8 mouse cellular contexts compared by ENCODE assay signal in genomic region chr4:126103590-126104068, GRCm38 (mm10). TPM values are rescaled to one million over a fixed set of nuclear protein-coding genes. Genes with fewer than 3 reads are reported as not detected.
DNase-seq lines count a peak whose midpoint lies in the region; ATAC-seq lines count a peak whose summit lies in the region.

Gene Stk40 (plus strand): TSS chr4:126103957.

- peaks cover 16% of the 10 kb centered on the region for H3K4me1 ChIP-seq in brown adipose tissue, adult 24 weeks (ENCODE audit: control insufficient read depth, insufficient read depth, insufficient read length, low read length)
- H3K4me1 ChIP-seq in heart, embryonic 13.5 days, result peaks cover 87% of the 10 kb centered on the region
- H3K4me1 ChIP-seq in liver, embryonic 12.5 days, result peaks cover 89% of the 10 kb centered on the region
- peaks cover 33% of the 10 kb centered on the region for H3K4me1 ChIP-seq in stomach, embryonic 15.5 days

- peaks cover 15% of the 10 kb centered on the region for H3K36me3 ChIP-seq in heart, embryonic 13.5 days
- peaks cover 4% of the 10 kb centered on the region; the same call in 1 of the 2 replicates for H3K36me3 ChIP-seq in liver, embryonic 12.5 days
- H3K36me3 ChIP-seq in stomach, embryonic 15.5 days, result no peaks in the 10 kb centered on the region

- ATAC-seq in heart, embryonic 13.5 days (ENCODE audit: extremely low read depth, insufficient number of reproducible peaks, low FRiP score, low TSS enrichment), result peak; percentile 85
- ATAC-seq in liver, embryonic 12.5 days, result peak; percentile 88
- peak; percentile 95 for ATAC-seq in stomach, embryonic 15.5 days (ENCODE audit: insufficient read depth, low FRiP score, low read depth)

- peak; percentile 99 for DNase-seq in CD4-positive, CD25-positive, alpha-beta regulatory T cell, adult 2 months (ENCODE audit: low read depth, low spot score)
- DNase-seq in fat pad, adult 2 months (ENCODE audit: extremely low read depth, low read depth, low spot score), result peak; percentile 85
- peak; percentile 98 for DNase-seq in kidney, postnatal 10 days
- DNase-seq in natural killer cell, adult 2 months (ENCODE audit: low spot score in 2 of 2), result peak; percentile 95 to 97

- no peaks in the 10 kb centered on the region for H3K9me3 ChIP-seq in heart, embryonic 13.5 days
- no peaks in the 10 kb centered on the region for H3K9me3 ChIP-seq in liver, embryonic 12.5 days (replicated peaks)
- no peaks in the 10 kb centered on the region for H3K9me3 ChIP-seq in stomach, embryonic 15.5 days

- H3K9ac ChIP-seq in heart, embryonic 13.5 days, result peak within 1 kb of the TSS; percentile 97
- peak within 1 kb of the TSS; percentile 93 for H3K9ac ChIP-seq in liver, embryonic 12.5 days
- peak within 1 kb of the TSS; percentile 75 for H3K9ac ChIP-seq in stomach, embryonic 15.5 days

- no peaks in the 10 kb centered on the region for H3K27me3 ChIP-seq in heart, embryonic 13.5 days (replicated peaks)
- no peaks in the 10 kb centered on the region for H3K27me3 ChIP-seq in liver, embryonic 12.5 days (replicated peaks)
- no peaks in the 10 kb centered on the region for H3K27me3 ChIP-seq in stomach, embryonic 15.5 days (replicated peaks)

- WGBS in heart, embryonic 13.5 days, result under 1% methylated on average over 34 of the region's 34 CpGs
- under 1% methylated on average over 34 of the region's 34 CpGs for WGBS in liver, embryonic 12.5 days (ENCODE audit: insufficient replicate concordance)
- WGBS in stomach, embryonic 15.5 days, result under 1% methylated on average over 34 of the region's 34 CpGs

- peak within 1 kb of the TSS; percentile 97 for H3K27ac ChIP-seq in brown adipose tissue, adult 24 weeks (replicated peaks; ENCODE audit: low read depth, low read length)
- H3K27ac ChIP-seq in heart, embryonic 13.5 days (replicated peaks), result peak within 1 kb of the TSS; percentile 96
- H3K27ac ChIP-seq in liver, embryonic 12.5 days, result peak within 1 kb of the TSS; percentile 99
- peak within 1 kb of the TSS; percentile 92 for H3K27ac ChIP-seq in stomach, embryonic 15.5 days

- H3K4me2 ChIP-seq in heart, embryonic 13.5 days, result peak within 1 kb of the TSS; percentile 99
- peak within 1 kb of the TSS; percentile 98 for H3K4me2 ChIP-seq in liver, embryonic 12.5 days
- H3K4me2 ChIP-seq in stomach, embryonic 15.5 days, result peak within 1 kb of the TSS; percentile 91

- H3K4me3 ChIP-seq in brown adipose tissue, adult 24 weeks (ENCODE audit: insufficient read depth, low read depth, low read length), result peak within 1 kb of the TSS; percentile 68
- peak within 1 kb of the TSS; percentile 94 for H3K4me3 ChIP-seq in heart, embryonic 13.5 days
- peak within 1 kb of the TSS; percentile 96 for H3K4me3 ChIP-seq in liver, embryonic 12.5 days
- peak within 1 kb of the TSS; percentile 97 for H3K4me3 ChIP-seq in stomach, embryonic 15.5 days (replicated peaks)

RNA-seq across cellular contexts. Expression of gene Stk40, which starts in this region (rescaled TPM):
- 53.8 and 65.5 TPM in 2 replicates for polyA plus RNA-seq in brown adipose tissue, adult 24 weeks (2012; ENCODE audit: insufficient read depth, insufficient read length, missing spikeins)
- 26.4 and 26.6 TPM in 2 replicates for polyA plus RNA-seq in heart, embryonic 13.5 days (2015; fragmentation: Nextera tagmentation; extraction: Ambion mirVana)
- polyA plus RNA-seq in liver, embryonic 12.5 days (2016; fragmentation: Nextera tagmentation; extraction: Ambion mirVana), result 22.4 and 23.0 TPM in 2 replicates
- 28.6 and 29.1 TPM in 2 replicates for polyA plus RNA-seq in stomach, embryonic 15.5 days (2015; fragmentation: Nextera tagmentation; extraction: Ambion mirVana)

Comparison
In these comparisons a context has a peak if more than half of its experiments do, and no peak if none do; other contexts are left out.
1. Peak in every context shown above with its lines: DNase-seq, ATAC-seq, H3K4me3 ChIP-seq and H3K27ac ChIP-seq.